Mouse (Mus musculus): ENCODE measurements around the gene Sergef.
A peak's percentile ranks its signal among the peaks of the same experiment; 100 is the strongest.

DNA sequence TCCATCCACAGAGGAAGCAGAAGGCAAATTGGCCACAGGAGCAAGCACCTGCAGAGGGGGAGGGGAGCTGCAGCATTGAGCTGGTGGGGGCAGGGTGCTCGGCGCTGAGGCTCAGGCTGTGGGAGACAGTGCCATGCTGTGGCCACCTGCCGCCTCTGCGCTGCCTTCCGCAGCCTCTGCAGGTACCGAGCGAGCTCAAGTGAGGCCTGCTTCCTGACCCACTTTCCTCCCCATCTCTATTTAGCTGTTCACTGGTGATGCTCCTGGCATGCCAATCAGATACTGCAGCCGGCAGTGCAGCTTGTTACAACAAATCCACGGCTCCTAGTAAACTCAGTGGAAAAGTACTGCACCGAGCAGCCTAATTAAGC, 104.2 kb downstream of the Sergef start:
- TF ChIP-seq CTCF (IDR thresholded peaks at IDR 0.05; ENCODE audit: low read depth) = peak; percentile 53
- TF ChIP-seq EP300 (IDR thresholded peaks at IDR 0.05; ENCODE audit: low read depth) = no peak
